Mouse (Mus musculus): Measurements from ENCODE around the gene Pdzd7.

DNA sequence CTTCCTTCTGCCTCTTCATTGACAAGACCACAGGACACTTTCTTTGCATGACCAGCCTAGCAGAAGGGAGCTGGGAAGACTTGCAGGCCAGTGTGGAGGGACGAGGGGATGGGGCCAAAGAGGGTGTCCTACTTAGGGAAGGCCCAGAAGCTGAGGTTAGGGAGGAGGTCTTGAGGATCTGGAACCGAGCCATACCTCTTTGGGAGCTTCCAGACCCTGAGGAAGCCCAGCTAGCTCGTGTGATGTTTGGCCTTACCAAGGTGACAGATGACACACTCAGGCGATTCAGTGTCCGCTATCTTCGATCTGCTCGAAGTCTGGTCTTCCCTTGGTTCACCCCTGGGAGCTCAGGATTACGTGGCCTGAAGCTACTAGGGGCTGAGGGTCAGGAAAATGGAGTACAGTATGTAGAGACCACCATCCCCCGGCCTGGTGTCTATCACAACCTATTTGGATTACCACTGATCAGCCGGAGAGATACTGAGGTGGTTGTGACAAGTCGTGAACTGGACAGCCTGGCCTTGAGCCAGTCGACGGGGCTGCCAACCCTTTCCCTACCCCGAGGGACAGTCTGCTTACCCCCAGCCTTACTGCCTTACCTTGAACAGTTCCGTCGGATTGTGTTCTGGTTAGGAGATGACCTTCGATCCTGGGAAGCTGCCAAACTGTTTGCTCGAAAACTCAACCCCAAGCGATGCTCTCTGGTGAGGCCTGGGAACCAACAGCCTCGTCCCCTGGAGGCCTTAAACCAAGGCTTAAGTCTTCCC is 37.9 kb downstream of the Pdzd7 start:
- no peak for TF ChIP-seq CTCF (IDR thresholded peaks at IDR 0.05; ENCODE audit: low read depth)
- no peak for TF ChIP-seq EP300 (IDR thresholded peaks at IDR 0.05; ENCODE audit: low read depth)
